Mouse (Mus musculus): ENCODE results near the gene Ino80. TPM values are rescaled to one million over a fixed set of nuclear protein-coding genes. Genes with fewer than 3 reads are reported as not detected.
A peak's percentile ranks its signal among the peaks of the same experiment; 100 is the strongest.

Ino80 gene
- polyA plus RNA-seq (2012; rRNA removed) (15.7 and 16.4 TPM in 2 replicates), polyA plus RNA-seq (2014; fragmentation: Nextera tagmentation; extraction: Ambion mirVana) (6.3 TPM in 2 replicates)

GRCm38 (mm10) chr2:119477571-119478396 is at the start of gene Ino80:
Gene Ino80 (minus strand): TSS chr2:119477687.
- no peaks in the 10 kb centered on the region for H3K9me3 ChIP-seq (ENCODE audit: control insufficient read depth, low read length)
- H3K27ac ChIP-seq (replicated peaks; ENCODE audit: low read depth, low read length) = peak within 1 kb of the TSS; percentile 99
- H3K4me2 ChIP-seq (replicated peaks; ENCODE audit: low read depth, low read length, severe bottlenecking) = peak within 1 kb of the TSS; percentile 75
- H3K4me1 ChIP-seq (ENCODE audit: control insufficient read depth, insufficient read depth, low read length) = peaks cover 12% of the 10 kb centered on the region
- peak within 1 kb of the TSS; percentile 72 for H3K4me3 ChIP-seq (replicated peaks; ENCODE audit: low read length)
- H3K27me3 ChIP-seq (ENCODE audit: control insufficient read depth, insufficient read depth, low read length) = no peaks in the 10 kb centered on the region
- H3K9ac ChIP-seq (ENCODE audit: low read depth, low read length, severe bottlenecking) = peak within 1 kb of the TSS; percentile 99
- under 1% methylated on average over 56 of the region's 72 CpGs for WGBS
- DNase-seq (ENCODE audit: low spot score) = peak; percentile 100
- H3K36me3 ChIP-seq (ENCODE audit: control insufficient read depth, insufficient read depth, low read length) = no peaks in the 10 kb centered on the region
- peak; percentile 91; the same call in 1 of the 2 replicates for TF ChIP-seq POLR2A (IDR thresholded peaks at IDR 0.05; ENCODE audit: borderline replicate concordance, extremely low read depth, insufficient read depth, insufficient read length)
- peak; percentile 95 for ATAC-seq (ENCODE audit: low FRiP score, low read depth)

GRCm38 (mm10) chr2:119525422-119525821 is 47.9 kb upstream of the Ino80 start:
- no peak for ATAC-seq (ENCODE audit: low FRiP score, low read depth)
- no peak overlapping the region for H3K9ac ChIP-seq (ENCODE audit: low read depth, low read length, severe bottlenecking)
- no peak overlapping the region for H3K27ac ChIP-seq (replicated peaks; ENCODE audit: low read depth, low read length)
- no peaks in the 10 kb centered on the region for H3K4me1 ChIP-seq (ENCODE audit: control insufficient read depth, insufficient read depth, low read length)
- DNase-seq (ENCODE audit: low spot score) = no peak
- no peaks in the 10 kb centered on the region for H3K27me3 ChIP-seq (ENCODE audit: control insufficient read depth, insufficient read depth, low read length)
- H3K36me3 ChIP-seq (ENCODE audit: control insufficient read depth, insufficient read depth, low read length) = no peaks in the 10 kb centered on the region
- WGBS = 46% methylated on average over 4 of the region's 4 CpGs
- no peak for TF ChIP-seq POLR2A (IDR thresholded peaks at IDR 0.05; ENCODE audit: borderline replicate concordance, extremely low read depth, insufficient read depth, insufficient read length)
- no peak overlapping the region for H3K4me3 ChIP-seq (replicated peaks; ENCODE audit: low read length)
- H3K9me3 ChIP-seq (ENCODE audit: control insufficient read depth, low read length) = no peaks in the 10 kb centered on the region
- no peak overlapping the region for H3K4me2 ChIP-seq (replicated peaks; ENCODE audit: low read depth, low read length, severe bottlenecking)

GRCm38 (mm10) chr2:119523836-119524235 is 46.3 kb upstream of the Ino80 start:
- 70% methylated on average over 4 of the region's 4 CpGs for WGBS

GRCm38 (mm10) chr2:119520550-119520949 is 43.1 kb upstream of the Ino80 start:
- Histone ChIP-seq H3K9ac (ENCODE audit: low read depth, low read length, severe bottlenecking) (no peak overlapping the region), H3K4me2 (replicated peaks; ENCODE audit: low read depth, low read length, severe bottlenecking) (no peak overlapping the region), H3K9me3 (ENCODE audit: control insufficient read depth, low read length) (no peaks in the 10 kb centered on the region), H3K36me3 (ENCODE audit: control insufficient read depth, insufficient read depth, low read length) (no peaks in the 10 kb centered on the region), H3K4me3 (replicated peaks; ENCODE audit: low read length) (no peak overlapping the region), H3K4me1 (ENCODE audit: control insufficient read depth, insufficient read depth, low read length) (no peaks in the 10 kb centered on the region), H3K27ac (replicated peaks; ENCODE audit: low read depth, low read length) (no peak overlapping the region), H3K27me3 (ENCODE audit: control insufficient read depth, insufficient read depth, low read length) (no peaks in the 10 kb centered on the region)
- no peak for TF ChIP-seq POLR2A (IDR thresholded peaks at IDR 0.05; ENCODE audit: borderline replicate concordance, extremely low read depth, insufficient read depth, insufficient read length)
- DNase-seq (ENCODE audit: low spot score) = peak; percentile 26
- ATAC-seq (ENCODE audit: low FRiP score, low read depth) = no peak
- WGBS = 75% methylated on average over 7 of the region's 7 CpGs

More at GRCm38 (mm10) chr2:119523836-119524235, 46.3 kb upstream of the Ino80 start:
- Histone ChIP-seq H3K27me3 (ENCODE audit: control insufficient read depth, insufficient read depth, low read length) (no peaks in the 10 kb centered on the region), H3K4me3 (replicated peaks; ENCODE audit: low read length) (no peak overlapping the region), H3K9ac (ENCODE audit: low read depth, low read length, severe bottlenecking) (no peak overlapping the region), H3K9me3 (ENCODE audit: control insufficient read depth, low read length) (no peaks in the 10 kb centered on the region), H3K36me3 (ENCODE audit: control insufficient read depth, insufficient read depth, low read length) (no peaks in the 10 kb centered on the region), H3K4me2 (replicated peaks; ENCODE audit: low read depth, low read length, severe bottlenecking) (no peak overlapping the region), H3K4me1 (ENCODE audit: control insufficient read depth, insufficient read depth, low read length) (no peaks in the 10 kb centered on the region), H3K27ac (replicated peaks; ENCODE audit: low read depth, low read length) (no peak overlapping the region)
- DNase-seq (ENCODE audit: low spot score) = no peak
- no peak for ATAC-seq (ENCODE audit: low FRiP score, low read depth)
- TF ChIP-seq POLR2A (IDR thresholded peaks at IDR 0.05; ENCODE audit: borderline replicate concordance, extremely low read depth, insufficient read depth, insufficient read length) = no peak

GRCm38 (mm10) chr2:119516811-119517210 is 39.3 kb upstream of the Ino80 start:
- ATAC-seq (ENCODE audit: low FRiP score, low read depth) = no peak
- WGBS = 26% methylated on average over 5 of the region's 5 CpGs

More at GRCm38 (mm10) chr2:119516811-119517210, 39.3 kb upstream of the Ino80 start:
- H3K4me1 ChIP-seq (ENCODE audit: control insufficient read depth, insufficient read depth, low read length) = no peaks in the 10 kb centered on the region
- no peaks in the 10 kb centered on the region for H3K36me3 ChIP-seq (ENCODE audit: control insufficient read depth, insufficient read depth, low read length)
- no peak overlapping the region for H3K9ac ChIP-seq (ENCODE audit: low read depth, low read length, severe bottlenecking)
- H3K4me2 ChIP-seq (replicated peaks; ENCODE audit: low read depth, low read length, severe bottlenecking) = no peak overlapping the region
- no peaks in the 10 kb centered on the region for H3K9me3 ChIP-seq (ENCODE audit: control insufficient read depth, low read length)
- no peak for DNase-seq (ENCODE audit: low spot score)
- TF ChIP-seq POLR2A (IDR thresholded peaks at IDR 0.05; ENCODE audit: borderline replicate concordance, extremely low read depth, insufficient read depth, insufficient read length) = no peak
- no peaks in the 10 kb centered on the region for H3K27me3 ChIP-seq (ENCODE audit: control insufficient read depth, insufficient read depth, low read length)
- no peak overlapping the region for H3K27ac ChIP-seq (replicated peaks; ENCODE audit: low read depth, low read length)
- no peak overlapping the region for H3K4me3 ChIP-seq (replicated peaks; ENCODE audit: low read length)

All from limb, embryonic 14.5 days (tissue).